Mouse (Mus musculus) ovary, postnatal 14 days (tissue): ENCODE measurements around the gene Rgs16.

ENCODE experiments used
- DNase-seq: peaks from one replicate; pipeline ENCODE4 v3.0.0; 2022; ENCODE audit warnings: low spot score

Rgs16 gene

GRCm38 (mm10) chr1:153720935-153721334 is 19.2 kb upstream of the Rgs16 start:
- no peak for DNase-seq

GRCm38 (mm10) chr1:153721565-153722310 is 18.4 kb upstream of the Rgs16 start:
- DNase-seq = no peak

GRCm38 (mm10) chr1:153723426-153723825 is 16.7 kb upstream of the Rgs16 start:
- no peak for DNase-seq

GRCm38 (mm10) chr1:153726636-153727035 is 13.5 kb upstream of the Rgs16 start:
- DNase-seq = no peak

GRCm38 (mm10) chr1:153729806-153730205 is 10.3 kb upstream of the Rgs16 start:
- DNase-seq = no peak

- DNase-seq = no peak
Measured at GRCm38 (mm10) chr1:153730671-153731070, 9.5 kb upstream of the Rgs16 start.

GRCm38 (mm10) chr1:153733181-153733580 is 7.0 kb upstream of the Rgs16 start:
- no peak for DNase-seq

- no peak for DNase-seq
Measured at GRCm38 (mm10) chr1:153734866-153735265, 5.3 kb upstream of the Rgs16 start.

- DNase-seq = no peak
Measured at GRCm38 (mm10) chr1:153736096-153736495, 4.1 kb upstream of the Rgs16 start.

GRCm38 (mm10) chr1:153737101-153738085 is 2.8 kb upstream of the Rgs16 start:
- no peak for DNase-seq

GRCm38 (mm10) chr1:153739437-153740015 is 623 bp upstream of the Rgs16 start:
- DNase-seq = no peak

- no peak for DNase-seq
Measured at GRCm38 (mm10) chr1:153740775-153741400, 739 bp downstream of the Rgs16 start.

GRCm38 (mm10) chr1:153741551-153742316 is 1.6 kb downstream of the Rgs16 start:
- no peak for DNase-seq

- DNase-seq = peak; percentile 68
Measured at GRCm38 (mm10) chr1:153742374-153743155, 2.4 kb downstream of the Rgs16 start.

GRCm38 (mm10) chr1:153746119-153746670 is 6.0 kb downstream of the Rgs16 start:
- no peak for DNase-seq

- peak; percentile 70 for DNase-seq
Measured at GRCm38 (mm10) chr1:153746728-153747127, 6.6 kb downstream of the Rgs16 start.

GRCm38 (mm10) chr1:153747861-153748530 is 7.8 kb downstream of the Rgs16 start:
- no peak for DNase-seq

GRCm38 (mm10) chr1:153748549-153748948 is 8.4 kb downstream of the Rgs16 start:
- DNase-seq = no peak

GRCm38 (mm10) chr1:153749211-153749801 is 9.2 kb downstream of the Rgs16 start, which contains the start of gene Rnasel:
Gene Rnasel, plus strand, starts transcription at chr1:153749426.
- peak; percentile 56 for DNase-seq
